Mouse (Mus musculus): ENCODE measurements around the gene Acsl3.

The Acsl3 gene

GRCm38 (mm10) chr1:78686872-78687271 is 29.2 kb downstream of the Acsl3 start:
- peak; percentile 49 for DNase-seq (ENCODE audit: low spot score)

- DNase-seq (ENCODE audit: low spot score): peak; percentile 15
Measured at GRCm38 (mm10) chr1:78688149-78688548, 30.5 kb downstream of the Acsl3 start.

- DNase-seq (ENCODE audit: low spot score): no peak
Measured at GRCm38 (mm10) chr1:78694503-78695258, 37.1 kb downstream of the Acsl3 start.

- DNase-seq (ENCODE audit: low spot score): no peak
Measured at GRCm38 (mm10) chr1:78696305-78696704, 38.7 kb downstream of the Acsl3 start.

GRCm38 (mm10) chr1:78696903-78697302 is 39.3 kb downstream of the Acsl3 start:
- DNase-seq (ENCODE audit: low spot score): no peak

GRCm38 (mm10) chr1:78698138-78698537 is 40.5 kb downstream of the Acsl3 start:
- DNase-seq (ENCODE audit: low spot score): no peak

- no peak for DNase-seq (ENCODE audit: low spot score)
Measured at GRCm38 (mm10) chr1:78701740-78702139, 44.1 kb downstream of the Acsl3 start.

- DNase-seq (ENCODE audit: low spot score): no peak
Measured at GRCm38 (mm10) chr1:78702282-78702963, 44.8 kb downstream of the Acsl3 start.

GRCm38 (mm10) chr1:78702964-78703285 is 45.3 kb downstream of the Acsl3 start:
- no peak for DNase-seq (ENCODE audit: low spot score)

GRCm38 (mm10) chr1:78706338-78706737 is 48.7 kb downstream of the Acsl3 start:
- no peak for DNase-seq (ENCODE audit: low spot score)

GRCm38 (mm10) chr1:78707280-78707679 is 49.7 kb downstream of the Acsl3 start:
- DNase-seq (ENCODE audit: low spot score): peak; percentile 12

GRCm38 (mm10) chr1:78710026-78710425 is 52.4 kb downstream of the Acsl3 start:
- DNase-seq (ENCODE audit: low spot score): peak; percentile 44

- no peak for DNase-seq (ENCODE audit: low spot score)
Measured at GRCm38 (mm10) chr1:78710613-78711329, 53.1 kb downstream of the Acsl3 start.

- peak; percentile 83 for DNase-seq (ENCODE audit: low spot score)
Measured at GRCm38 (mm10) chr1:78724458-78725190, 67.0 kb downstream of the Acsl3 start.

GRCm38 (mm10) chr1:78725191-78725490 is 67.5 kb downstream of the Acsl3 start:
- DNase-seq (ENCODE audit: low spot score): no peak

GRCm38 (mm10) chr1:78725617-78726223 is 68.1 kb downstream of the Acsl3 start:
- no peak for DNase-seq (ENCODE audit: low spot score)

GRCm38 (mm10) chr1:78730114-78730720 is 72.6 kb downstream of the Acsl3 start:
- no peak for DNase-seq (ENCODE audit: low spot score)

GRCm38 (mm10) chr1:78732290-78732689 is 74.7 kb downstream of the Acsl3 start:
- DNase-seq (ENCODE audit: low spot score): no peak

GRCm38 (mm10) chr1:78734261-78735000 is 76.8 kb downstream of the Acsl3 start:
- DNase-seq (ENCODE audit: low spot score): no peak

- DNase-seq (ENCODE audit: low spot score): no peak
Measured at GRCm38 (mm10) chr1:78737646-78738045, 80.0 kb downstream of the Acsl3 start.

GRCm38 (mm10) chr1:78740676-78741075 is 83.1 kb downstream of the Acsl3 start:
- no peak for DNase-seq (ENCODE audit: low spot score)
